Mouse (Mus musculus) embryonic facial prominence, embryonic 10.5 days (tissue): ENCODE results near the gene Flot1. TPM values are rescaled to one million over a fixed set of nuclear protein-coding genes. Genes with fewer than 3 reads are reported as not detected.

Experiments
- DNase-seq: peaks from one replicate; pipeline ENCODE4 v3.0.0-alpha.2; 2017; ENCODE audit warnings: low spot score
- H3K27ac ChIP-seq: fragments of 300-500 bp; sonication (generic); replicated peaks from 2 replicates; pipeline ENCODE4 v1.5.1; 2016; ENCODE audit warnings: mild to moderate bottlenecking
- H3K27me3 ChIP-seq: fragments of 300-500 bp; sonication (generic); replicated peaks from 2 replicates; pipeline ENCODE4 v1.6.1; 2016; ENCODE audit warnings: low read depth, mild to moderate bottlenecking; ENCODE audit not compliant: poor library complexity, severe bottlenecking
- H3K36me3 ChIP-seq: fragments of 300-500 bp; sonication (generic); replicated peaks from 2 replicates; pipeline ENCODE4 v1.6.1; 2016; ENCODE audit warnings: mild to moderate bottlenecking, moderate library complexity
- H3K4me1 ChIP-seq: fragments of 300-500 bp; sonication (generic); 2 replicates; pipeline ENCODE4 v1.6.1; 2016
- H3K4me3 ChIP-seq: fragments of 300-500 bp; sonication (generic); 2 replicates; pipeline ENCODE4 v1.5.1; 2016; ENCODE audit warnings: mild to moderate bottlenecking, moderate library complexity
- H3K9me3 ChIP-seq: fragments of 300-500 bp; sonication (generic); 2 replicates; pipeline ENCODE4 v1.6.1; 2016; ENCODE audit warnings: mild to moderate bottlenecking
- WGBS: fragments of 180-500 bp; shearing (Covaris S2); methylation state at CpG from one replicate; pipeline ENCODE4 v1.1.7; 2016; 5-methylcytosine and 5-hydroxymethylcytosine counted together
- polyA plus RNA-seq: library from polyadenylated mRNA; unstranded; fragments of >200 nt; fragmentation: Nextera tagmentation; extraction: Ambion mirVana; gene quantifications from 2 replicates; pipeline ENCODE4 v1.2.1, GENCODE M21; 2016

Flot1 gene
- polyA plus RNA-seq, 1 experiment from 2014 or later, result 49.2 TPM

DNA sequence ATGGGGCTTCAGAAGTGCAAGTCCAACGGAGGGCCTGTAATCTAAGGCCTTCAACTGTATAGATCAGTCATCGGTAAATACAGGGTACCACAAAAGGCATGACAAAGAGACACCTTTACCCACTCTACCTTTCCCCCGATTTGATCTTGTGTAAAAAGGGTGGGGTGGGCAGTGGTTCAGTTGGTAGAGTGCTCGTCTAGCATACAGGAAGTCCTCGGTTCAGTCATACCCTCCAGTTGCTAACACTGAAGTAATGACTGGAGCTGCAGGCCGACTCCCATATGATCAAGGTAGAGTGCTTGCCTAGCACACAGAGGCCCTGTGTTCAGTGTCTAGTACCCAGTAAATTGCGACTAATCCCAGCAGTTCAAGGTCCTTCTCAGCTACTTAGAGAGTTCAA, 9.4 kb upstream of the Flot1 start:
- H3K27ac ChIP-seq, result no peak overlapping the region
- H3K4me3 ChIP-seq, result no peak overlapping the region
- H3K27me3 ChIP-seq, result no peaks in the 10 kb centered on the region
- no peaks in the 10 kb centered on the region for H3K36me3 ChIP-seq
- WGBS, result 82% methylated on average over 7 of the region's 7 CpGs
- H3K4me1 ChIP-seq, result peaks cover 29% of the 10 kb centered on the region
- no peaks in the 10 kb centered on the region for H3K9me3 ChIP-seq
- DNase-seq, result no peak

DNA sequence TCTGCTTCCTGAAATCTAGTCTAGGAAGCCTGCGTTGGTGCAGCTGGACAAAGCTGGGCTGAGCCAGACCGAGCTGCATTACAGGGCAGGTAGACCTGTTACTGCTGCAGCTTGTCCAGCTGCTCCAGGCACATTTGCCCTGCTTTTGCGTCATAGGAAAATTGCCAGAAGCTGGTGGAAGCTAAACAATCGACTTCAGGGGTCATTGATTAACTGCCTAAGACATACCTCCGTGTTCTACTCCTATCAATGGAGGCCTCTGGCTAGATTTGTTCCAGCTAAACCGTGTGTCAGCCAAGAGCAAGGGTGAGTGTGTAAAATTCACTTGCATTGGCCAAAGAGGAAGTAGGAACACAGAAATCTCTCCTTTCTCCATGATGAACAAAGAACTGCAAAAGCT, 8.4 kb upstream of the Flot1 start:
- 61% methylated on average over 6 of the region's 6 CpGs for WGBS
- H3K27ac ChIP-seq, result no peak overlapping the region
- H3K9me3 ChIP-seq, result no peaks in the 10 kb centered on the region

DNA sequence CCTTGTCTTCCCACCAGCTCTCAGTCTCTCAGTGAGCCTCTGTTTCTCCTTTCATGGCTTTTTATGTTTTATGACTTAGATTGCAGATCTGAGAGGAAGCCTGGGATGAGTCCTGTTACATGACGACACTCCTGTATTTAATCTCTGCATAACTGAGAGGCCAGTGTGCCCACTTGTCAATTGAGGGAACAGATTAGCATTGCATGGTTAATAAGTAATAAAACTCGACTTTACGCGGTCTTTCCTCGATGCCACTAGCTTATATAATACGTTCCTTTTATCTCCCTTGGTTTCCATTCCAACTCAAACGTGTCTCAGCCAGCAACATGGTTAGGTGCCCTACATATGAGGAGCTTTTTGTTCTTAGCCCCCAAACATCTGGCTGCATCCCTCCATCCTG, 7.2 kb upstream of the Flot1 start:
- 74% methylated on average over 7 of the region's 7 CpGs for WGBS
- Histone ChIP-seq H3K27me3 (peaks cover 19% of the 10 kb centered on the region), H3K9me3 (no peaks in the 10 kb centered on the region), H3K27ac (no peak overlapping the region), H3K36me3 (no peaks in the 10 kb centered on the region), H3K4me1 (peaks cover 33% of the 10 kb centered on the region), H3K4me3 (no peak overlapping the region)
- no peak for DNase-seq

More for the DNA sequence above, 8.4 kb upstream of the Flot1 start:
- H3K36me3 ChIP-seq, result no peaks in the 10 kb centered on the region
- H3K4me1 ChIP-seq, result peaks cover 29% of the 10 kb centered on the region
- no peak overlapping the region for H3K4me3 ChIP-seq
- peaks cover 7% of the 10 kb centered on the region for H3K27me3 ChIP-seq
- no peak for DNase-seq

DNA sequence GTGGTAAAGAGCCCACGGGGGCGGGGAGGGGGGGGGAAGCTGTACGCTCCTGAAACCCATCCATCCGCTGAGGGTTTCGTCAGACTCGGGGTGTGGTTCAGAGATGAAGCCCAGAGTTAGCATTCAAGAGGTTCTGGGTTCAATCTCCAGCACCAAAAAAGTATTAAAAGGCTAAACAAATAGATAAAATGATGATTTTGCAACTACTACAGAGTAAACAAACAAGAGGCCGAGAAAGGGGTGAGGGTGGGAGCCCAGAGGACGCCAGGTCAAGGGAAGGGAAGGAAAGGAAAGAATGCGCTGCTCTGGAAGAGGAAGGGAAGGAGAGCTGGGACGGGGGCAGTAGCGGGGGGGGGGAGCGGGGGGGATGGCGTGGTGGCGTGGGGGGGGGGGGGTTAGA, 6.3 kb upstream of the Flot1 start:
- H3K4me3 ChIP-seq, result no peak overlapping the region; the same call in 1 of the 2 replicates
- WGBS, result 42% methylated on average over 9 of the region's 14 CpGs
- peaks cover 41% of the 10 kb centered on the region for H3K4me1 ChIP-seq
- H3K36me3 ChIP-seq, result no peaks in the 10 kb centered on the region
- H3K27me3 ChIP-seq, result peaks cover 24% of the 10 kb centered on the region
- H3K9me3 ChIP-seq, result no peaks in the 10 kb centered on the region
- no peak for DNase-seq
- peak overlapping the region; percentile 66; the same call in 1 of the 2 replicates for H3K27ac ChIP-seq

DNA sequence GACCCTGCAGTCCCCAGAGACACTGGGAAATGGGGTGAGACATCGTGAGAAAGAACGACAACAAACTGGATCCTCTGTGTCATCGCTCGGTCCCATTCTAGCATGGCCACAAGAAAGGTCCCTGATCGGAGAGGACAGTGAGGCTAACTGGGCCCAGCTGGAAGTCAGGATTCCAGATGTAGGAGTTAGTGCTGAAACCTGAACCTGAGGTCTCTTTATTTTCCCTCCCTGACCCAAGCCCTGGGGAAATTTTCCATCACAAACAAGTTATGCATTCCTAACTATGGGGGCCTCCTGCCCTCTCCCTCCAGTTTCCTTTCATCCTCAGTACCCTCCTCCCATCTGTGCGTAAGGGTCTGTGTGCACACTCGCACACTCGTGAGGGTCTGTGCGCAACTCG, 5.8 kb upstream of the Flot1 start:
- Histone ChIP-seq H3K9me3 (no peaks in the 10 kb centered on the region), H3K4me3 (peak overlapping the region; percentile 37; the same call in 1 of the 2 replicates), H3K27ac (peak overlapping the region; percentile 66), H3K27me3 (peaks cover 30% of the 10 kb centered on the region), H3K4me1 (peaks cover 47% of the 10 kb centered on the region), H3K36me3 (no peaks in the 10 kb centered on the region)
- peak; percentile 68 for DNase-seq
- WGBS, result 31% methylated on average over 10 of the region's 10 CpGs

DNA sequence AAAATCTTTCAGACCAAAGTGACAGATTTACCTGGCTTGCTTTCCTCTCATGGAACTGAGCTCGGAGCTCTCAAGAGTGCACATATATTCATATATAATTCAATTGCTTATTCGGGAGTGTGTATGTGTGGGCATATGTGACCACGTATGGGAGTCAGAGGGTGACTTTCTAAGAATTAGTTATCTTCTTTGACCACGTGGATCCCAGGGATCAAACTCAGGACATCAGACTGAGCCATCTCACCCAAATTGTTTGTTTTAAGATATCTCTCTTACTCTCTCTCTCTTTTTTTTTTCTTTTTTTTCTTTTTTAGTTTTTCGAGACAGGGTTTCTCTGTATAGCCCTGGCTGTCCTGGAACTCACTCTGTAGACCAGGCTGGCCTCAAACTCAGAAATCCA, 2.9 kb upstream of the Flot1 start:
- peaks cover 10% of the 10 kb centered on the region for H3K36me3 ChIP-seq
- WGBS, result 79% methylated on average over 5 of the region's 5 CpGs
- H3K27me3 ChIP-seq, result peaks cover 33% of the 10 kb centered on the region
- no peak for DNase-seq
- H3K27ac ChIP-seq, result no peak overlapping the region
- H3K4me3 ChIP-seq, result no peak overlapping the region
- H3K4me1 ChIP-seq, result peaks cover 56% of the 10 kb centered on the region
- H3K9me3 ChIP-seq, result no peaks in the 10 kb centered on the region

DNA sequence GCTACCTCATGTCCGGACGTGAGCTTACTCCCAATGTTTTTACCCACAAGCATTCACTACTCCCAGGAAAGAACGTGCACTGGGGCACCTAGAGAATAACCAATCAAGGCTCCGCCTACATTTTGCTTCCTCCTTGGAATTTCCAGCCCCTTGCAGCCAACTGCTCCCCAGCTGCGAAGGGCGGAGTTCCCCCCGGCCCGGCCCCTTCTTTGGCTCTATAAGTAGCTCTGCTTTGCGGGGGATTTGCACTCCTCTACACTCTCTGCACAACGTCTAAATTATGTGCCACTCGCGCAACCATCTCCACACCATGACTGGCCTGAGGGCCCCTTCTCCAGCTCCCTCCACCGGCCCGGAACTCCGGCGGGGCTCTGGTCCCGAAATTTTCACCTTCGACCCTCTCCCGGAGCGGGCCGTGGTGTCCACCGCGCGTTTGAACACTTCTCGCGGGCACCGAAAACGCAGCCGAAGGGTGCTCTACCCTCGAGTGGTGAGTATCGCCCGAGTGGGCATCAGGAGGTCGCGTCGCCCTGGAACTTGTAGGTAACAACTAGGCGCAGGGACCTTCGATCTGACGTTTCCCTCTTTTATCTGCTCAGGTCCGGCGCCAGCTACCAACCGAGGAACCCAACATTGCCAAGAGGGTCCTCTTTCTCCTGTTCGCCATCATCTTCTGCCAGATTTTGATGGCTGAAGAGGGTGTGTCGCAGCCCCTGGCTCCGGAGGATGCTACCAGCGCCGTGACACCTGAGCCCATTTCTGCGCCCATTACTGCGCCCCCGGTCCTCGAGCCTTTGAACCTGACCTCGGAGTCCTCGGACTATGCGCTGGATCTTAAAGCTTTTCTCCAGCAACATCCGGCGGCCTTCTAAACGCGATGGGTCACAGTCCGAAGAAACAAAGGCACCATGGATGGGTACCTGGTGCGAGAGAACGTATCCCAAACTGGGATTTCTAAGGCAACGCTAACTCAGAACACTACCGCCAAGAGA, 1.3 kb upstream of the Flot1 start, which contains the start of gene Ier3:
Ier3 (plus strand) TSS at position 246 of the 992 bp plus-strand sequence.
- H3K27me3 ChIP-seq, result peaks cover 33% of the 10 kb centered on the region
- no peaks in the 10 kb centered on the region for H3K9me3 ChIP-seq
- under 1% methylated on average over 62 of the region's 62 CpGs for WGBS
- H3K36me3 ChIP-seq, result peaks cover 26% of the 10 kb centered on the region
- peaks cover 50% of the 10 kb centered on the region for H3K4me1 ChIP-seq
- peak within 1 kb of the TSS; percentile 83 for H3K4me3 ChIP-seq
- H3K27ac ChIP-seq, result peak within 1 kb of the TSS; percentile 92
- DNase-seq, result peak; percentile 87

DNA sequence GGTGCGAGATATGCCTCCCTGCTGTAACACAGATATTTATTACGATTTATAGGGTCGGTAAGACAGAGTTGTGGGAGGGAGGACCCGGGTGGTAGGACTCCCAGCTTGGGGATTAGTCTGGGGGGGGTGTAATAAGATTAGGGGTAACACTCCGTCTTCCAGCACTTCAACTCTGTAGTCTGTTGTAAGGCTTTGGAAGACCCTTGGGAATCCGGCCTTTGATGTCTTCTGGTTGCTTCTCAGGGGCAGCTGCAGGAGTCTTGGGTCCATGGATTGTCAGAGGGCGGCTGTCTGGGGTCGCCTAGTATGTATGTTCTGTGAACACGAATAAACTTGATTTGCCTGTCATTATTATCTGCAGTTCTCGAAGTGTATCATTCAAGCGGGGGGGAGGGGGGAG, 466 bp upstream of the Flot1 start:
- peak overlapping the region; percentile 83 for H3K4me3 ChIP-seq
- H3K36me3 ChIP-seq, result peaks cover 34% of the 10 kb centered on the region
- H3K27me3 ChIP-seq, result peaks cover 33% of the 10 kb centered on the region
- H3K27ac ChIP-seq, result peak overlapping the region; percentile 92
- DNase-seq, result no peak
- 3% methylated on average over 11 of the region's 11 CpGs for WGBS
- H3K4me1 ChIP-seq, result peaks cover 42% of the 10 kb centered on the region
- no peaks in the 10 kb centered on the region for H3K9me3 ChIP-seq

DNA sequence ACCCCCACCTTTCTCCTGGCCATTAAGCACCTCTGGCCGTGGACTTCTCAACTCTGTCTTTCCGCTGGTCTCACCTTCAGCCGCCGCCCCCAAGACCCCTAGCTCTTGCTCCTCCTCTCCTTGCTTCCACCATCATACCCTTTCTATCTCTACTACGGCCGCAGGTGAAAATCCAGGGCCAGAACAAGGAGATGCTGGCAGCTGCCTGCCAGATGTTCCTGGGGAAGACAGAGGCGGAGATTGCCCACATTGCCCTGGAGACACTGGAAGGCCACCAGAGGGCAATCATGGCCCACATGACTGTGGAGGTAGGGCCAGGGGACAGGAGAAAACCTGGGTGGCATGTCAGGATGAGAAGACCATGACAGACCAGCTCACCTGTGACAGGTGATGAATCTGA, 1.4 kb downstream of the Flot1 start:
- H3K9me3 ChIP-seq, result no peaks in the 10 kb centered on the region
- peak overlapping the region; percentile 92; the same call in 1 of the 2 replicates for H3K27ac ChIP-seq
- WGBS, result 52% methylated on average over 7 of the region's 7 CpGs
- peaks cover 40% of the 10 kb centered on the region for H3K4me1 ChIP-seq
- H3K4me3 ChIP-seq, result peak overlapping the region; percentile 83
- peaks cover 44% of the 10 kb centered on the region for H3K36me3 ChIP-seq
- peaks cover 29% of the 10 kb centered on the region for H3K27me3 ChIP-seq
- DNase-seq, result peak; percentile 41

DNA sequence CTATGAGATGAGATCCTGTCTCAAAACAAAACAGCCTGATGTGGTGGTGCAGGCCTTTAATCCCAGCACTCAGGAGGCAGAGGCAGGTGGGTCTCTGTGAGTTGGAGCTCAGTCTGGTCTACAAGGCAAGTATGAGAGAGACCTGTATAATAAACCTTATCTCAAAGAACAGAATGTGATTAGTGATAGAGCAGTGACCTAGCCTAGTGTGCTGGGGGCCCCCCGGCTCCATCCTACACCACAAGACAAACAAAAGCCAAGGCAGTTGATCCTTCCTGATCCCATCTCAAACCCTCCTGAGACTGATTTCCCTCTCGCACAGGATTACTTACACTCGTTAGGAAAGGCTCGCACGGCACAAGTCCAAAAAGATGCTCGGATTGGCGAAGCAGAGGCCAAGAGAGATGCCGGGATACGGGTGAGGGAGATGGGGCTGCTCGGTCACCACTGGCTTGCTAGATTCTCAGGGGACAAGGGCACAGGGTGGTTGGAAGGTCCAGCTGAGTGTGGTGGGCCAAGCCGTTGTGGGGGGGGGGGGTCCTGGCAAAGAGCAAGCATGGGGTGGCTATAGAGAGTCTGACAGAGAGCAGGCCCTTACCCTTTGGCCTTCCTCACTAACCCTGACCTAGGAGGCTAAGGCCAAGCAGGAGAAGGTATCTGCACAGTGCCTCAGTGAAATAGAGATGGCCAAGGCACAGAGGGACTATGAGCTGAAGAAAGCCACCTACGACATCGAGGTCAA, 2.2 kb downstream of the Flot1 start:
- peak overlapping the region; percentile 5; the same call in 1 of the 2 replicates for H3K4me3 ChIP-seq
- H3K27ac ChIP-seq, result no peak overlapping the region
- H3K36me3 ChIP-seq, result peaks cover 51% of the 10 kb centered on the region
- H3K27me3 ChIP-seq, result peaks cover 20% of the 10 kb centered on the region
- no peaks in the 10 kb centered on the region for H3K9me3 ChIP-seq
- no peak for DNase-seq
- WGBS, result 93% methylated on average over 13 of the region's 13 CpGs
- H3K4me1 ChIP-seq, result peaks cover 49% of the 10 kb centered on the region

DNA sequence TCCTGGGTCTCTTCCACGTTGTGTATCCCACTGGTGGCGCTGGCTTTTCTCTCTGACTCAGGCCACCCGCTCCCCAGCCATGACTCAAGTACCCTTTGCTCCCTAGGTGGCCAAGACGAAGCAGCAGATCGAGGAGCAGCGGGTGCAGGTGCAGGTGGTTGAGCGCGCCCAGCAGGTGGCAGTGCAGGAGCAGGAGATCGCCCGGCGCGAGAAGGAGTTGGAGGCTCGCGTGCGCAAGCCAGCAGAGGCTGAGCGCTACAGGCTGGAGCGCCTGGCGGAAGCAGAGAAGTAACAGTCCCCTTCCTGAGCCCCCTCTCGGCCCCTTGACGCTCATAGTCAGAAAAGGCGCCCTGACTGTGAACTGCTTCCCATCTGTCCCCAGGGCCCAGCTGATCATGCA, 6.7 kb downstream of the Flot1 start:
- peak overlapping the region; percentile 35; the same call in 1 of the 2 replicates for H3K27ac ChIP-seq

DNA sequence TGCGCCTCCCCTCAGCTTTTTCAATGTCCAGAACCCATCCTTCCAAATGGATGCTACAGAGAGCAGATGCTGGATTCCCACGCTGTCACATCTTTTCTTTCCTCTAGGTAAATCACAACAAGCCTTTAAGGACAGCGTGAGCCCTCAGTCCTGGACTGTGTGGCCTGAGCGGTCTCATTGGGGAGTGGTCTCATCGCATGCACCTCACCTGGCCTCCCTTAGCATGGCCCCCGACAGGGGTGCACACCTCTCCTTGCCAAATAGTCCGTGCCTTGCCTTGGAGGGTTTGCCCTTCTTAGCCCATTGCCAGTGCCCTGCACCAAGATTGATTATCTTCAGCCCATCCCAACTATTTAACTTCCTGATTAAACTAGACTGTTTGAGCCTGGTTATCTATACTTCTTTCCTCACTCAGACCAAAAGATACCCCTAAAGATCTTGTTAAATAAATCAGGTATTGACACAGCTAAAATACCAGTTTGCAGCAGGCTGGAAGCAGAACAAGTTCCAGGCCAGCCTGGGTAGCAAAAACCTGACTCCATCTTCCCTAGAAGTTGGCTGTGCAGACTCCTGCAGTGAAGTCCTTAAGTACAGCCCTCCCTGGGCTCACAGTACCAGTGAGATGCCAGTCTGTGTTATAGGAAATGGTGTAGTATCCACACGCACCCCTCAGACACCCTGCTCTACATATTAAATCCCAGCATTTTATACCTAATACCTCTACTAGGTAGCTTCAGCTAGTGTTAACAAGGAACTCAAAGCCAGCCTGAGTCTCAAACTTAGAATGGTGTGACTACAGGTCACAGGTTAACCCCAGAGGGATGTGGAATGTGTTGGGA, 9.6 kb downstream of the Flot1 start:
- Histone ChIP-seq H3K27ac (no peak overlapping the region), H3K27me3 (no peaks in the 10 kb centered on the region), H3K4me1 (peaks cover 37% of the 10 kb centered on the region), H3K4me3 (peak overlapping the region; percentile 70; the same call in 1 of the 2 replicates), H3K36me3 (peaks cover 87% of the 10 kb centered on the region), H3K9me3 (no peaks in the 10 kb centered on the region)
- no peak for DNase-seq
- WGBS, result 71% methylated on average over 8 of the region's 8 CpGs

More for the DNA sequence above, 6.7 kb downstream of the Flot1 start:
- 3% methylated on average over 21 of the region's 21 CpGs for WGBS
- Histone ChIP-seq H3K27me3 (no peaks in the 10 kb centered on the region), H3K9me3 (no peaks in the 10 kb centered on the region), H3K4me1 (peaks cover 23% of the 10 kb centered on the region), H3K4me3 (peak overlapping the region; percentile 38), H3K36me3 (peaks cover 90% of the 10 kb centered on the region)
- DNase-seq, result peak; percentile 91
